Mouse (Mus musculus) retina, adult 2 months (tissue): ENCODE data around the gene Rpain.

Source experiments
- DNase-seq: peaks from one replicate; pipeline ENCODE4 v3.0.0-alpha.2; 2012; ENCODE audit warnings: low read depth, low spot score

Gene Rpain

DNA sequence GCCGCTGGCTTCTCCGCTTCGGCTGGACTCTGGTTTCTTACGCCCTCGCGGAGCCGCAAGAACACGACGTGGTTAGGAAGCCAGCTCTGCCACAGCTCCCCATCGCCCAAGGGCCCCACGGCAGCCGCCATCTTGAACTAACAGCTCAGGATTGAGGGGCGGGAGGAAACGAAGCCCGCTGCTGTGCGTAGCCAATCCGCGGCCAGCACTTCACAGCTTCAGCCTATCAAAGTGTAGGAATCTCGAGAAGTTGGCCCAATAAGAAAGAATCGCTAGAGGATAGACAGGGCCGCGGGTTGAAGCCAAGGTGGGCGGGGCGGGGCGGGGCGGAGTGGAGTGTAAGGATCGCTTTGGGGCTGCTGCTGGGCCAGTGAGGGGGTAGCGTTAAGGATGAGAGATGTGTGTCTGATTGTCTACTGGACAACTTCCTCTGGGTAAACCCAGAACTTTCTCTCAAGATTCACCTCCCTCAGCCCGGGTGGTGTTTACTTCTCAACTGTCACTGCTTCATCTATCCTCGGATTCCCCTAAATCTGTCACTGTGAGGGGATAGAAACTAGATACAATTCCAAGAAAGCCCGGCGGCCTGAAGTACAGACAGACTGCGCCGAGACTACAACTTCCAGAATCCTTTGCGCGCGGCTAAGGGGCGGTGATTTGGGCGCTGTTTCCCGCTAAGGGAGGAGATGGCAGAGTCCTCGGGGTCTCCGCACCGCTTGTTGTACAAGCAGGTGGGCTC, at the start of gene Rpain, which contains the start of gene Nup88:
TSS of gene Rpain (plus strand) at position 393 of the 739 bp plus-strand sequence.
TSS of gene Nup88 (minus strand) at position 153 of the 739 bp plus-strand sequence.
- peak; percentile 89 for DNase-seq

DNA sequence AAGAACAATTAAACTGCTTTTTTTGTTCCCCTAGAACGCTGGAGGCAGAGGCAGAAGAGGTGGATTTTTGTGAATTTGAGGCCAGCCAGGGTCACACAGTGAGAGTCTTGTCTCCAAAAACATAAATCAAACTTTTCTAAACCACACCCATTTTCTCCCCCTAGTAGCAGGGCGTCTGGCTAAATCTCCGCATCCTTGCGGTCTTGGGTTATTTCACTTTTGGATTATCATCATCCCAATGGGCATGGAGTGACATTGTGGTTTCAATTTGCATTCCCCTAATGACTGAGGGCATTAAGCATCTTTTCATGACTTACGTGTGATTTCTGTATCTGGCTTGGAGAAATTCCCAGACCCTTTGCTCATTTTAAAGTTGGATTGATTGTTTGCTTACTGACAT, 38.6 kb upstream of the Rpain start:
- no peak for DNase-seq

GRCm38 (mm10) chr11:70935316-70935715, 34.7 kb upstream of the Rpain start:
- no peak for DNase-seq

DNA sequence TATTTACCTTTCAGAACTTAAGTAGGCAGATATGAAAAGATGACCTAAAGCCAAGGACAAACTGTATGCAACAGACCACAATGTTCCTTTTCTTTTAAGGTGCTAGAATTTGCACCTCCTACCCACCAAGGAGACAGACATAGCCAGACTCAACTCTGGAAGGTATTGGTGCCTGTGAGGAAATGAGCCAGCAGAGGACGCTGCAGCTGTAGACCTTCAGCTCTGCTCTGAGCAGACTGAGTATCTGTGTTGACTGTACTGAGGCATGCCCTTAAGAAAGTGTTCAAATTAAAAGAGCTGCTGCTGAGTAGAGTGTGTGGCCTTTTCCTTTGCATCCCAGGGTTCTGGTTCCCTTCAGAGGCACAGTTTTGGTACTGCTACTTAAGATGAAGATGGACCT, 27.4 kb upstream of the Rpain start:
- no peak for DNase-seq

GRCm38 (mm10) chr11:70943651-70944050, 26.4 kb upstream of the Rpain start:
- no peak for DNase-seq

DNA sequence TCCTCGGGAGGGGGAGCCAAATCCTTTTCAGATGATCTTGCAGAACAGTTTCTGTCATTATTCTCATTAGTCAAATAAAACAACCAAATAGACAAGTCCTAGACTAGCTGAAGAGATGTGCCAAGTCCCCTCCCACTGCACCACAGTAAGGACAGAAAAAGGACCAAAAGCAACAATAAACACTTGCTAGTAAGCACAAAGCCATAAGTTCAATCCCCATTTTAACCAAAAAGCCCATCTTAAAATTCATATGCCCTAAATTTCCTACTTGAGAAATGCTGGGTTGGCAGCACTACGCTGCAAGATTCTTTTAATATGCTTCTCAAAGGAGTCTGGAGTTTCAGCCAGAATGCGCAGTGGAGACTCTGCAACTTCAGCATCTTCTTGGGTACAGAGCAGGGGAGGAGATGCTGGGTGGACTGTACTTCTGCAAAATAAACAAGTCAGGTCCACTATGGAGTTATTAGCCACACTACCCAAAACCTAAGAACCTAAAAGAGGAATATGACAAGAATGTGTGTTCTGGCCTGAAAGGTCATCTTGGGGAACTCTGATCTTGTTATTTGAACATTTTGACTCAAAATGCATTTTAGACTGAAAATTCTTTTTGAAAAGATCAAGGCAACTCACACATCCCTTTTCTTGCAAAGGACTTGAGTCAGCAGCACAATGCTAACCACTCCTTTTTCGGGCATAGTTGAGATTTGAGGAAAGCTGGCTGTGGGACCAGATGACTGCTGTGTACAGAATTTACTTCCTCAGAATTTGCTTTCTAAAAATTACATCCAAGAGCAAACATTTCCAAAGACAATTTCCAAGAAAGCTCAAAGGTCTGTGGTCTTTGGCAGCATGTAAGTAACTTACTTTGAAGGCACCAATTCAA, 24.8 kb upstream of the Rpain start:
- no peak for DNase-seq

DNA sequence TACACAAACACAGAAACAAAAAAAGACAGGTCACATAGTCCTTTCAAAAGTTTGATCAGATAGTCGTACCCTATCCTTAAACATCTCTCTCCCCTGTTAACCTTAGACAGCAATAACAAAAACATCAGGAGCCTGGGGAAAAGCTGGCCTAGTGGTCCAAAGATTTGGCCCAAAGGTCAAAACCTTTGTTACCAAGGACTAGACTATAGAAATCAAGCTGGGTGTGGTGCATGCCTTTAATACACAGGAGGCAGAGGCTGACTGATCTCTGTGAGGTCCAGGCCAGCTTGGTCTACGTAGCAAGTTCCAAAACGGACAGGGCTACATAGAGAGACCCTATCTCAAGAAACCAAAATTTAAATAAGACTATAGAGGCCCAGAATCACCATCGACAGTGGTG, 15.3 kb upstream of the Rpain start:
- DNase-seq: no peak

DNA sequence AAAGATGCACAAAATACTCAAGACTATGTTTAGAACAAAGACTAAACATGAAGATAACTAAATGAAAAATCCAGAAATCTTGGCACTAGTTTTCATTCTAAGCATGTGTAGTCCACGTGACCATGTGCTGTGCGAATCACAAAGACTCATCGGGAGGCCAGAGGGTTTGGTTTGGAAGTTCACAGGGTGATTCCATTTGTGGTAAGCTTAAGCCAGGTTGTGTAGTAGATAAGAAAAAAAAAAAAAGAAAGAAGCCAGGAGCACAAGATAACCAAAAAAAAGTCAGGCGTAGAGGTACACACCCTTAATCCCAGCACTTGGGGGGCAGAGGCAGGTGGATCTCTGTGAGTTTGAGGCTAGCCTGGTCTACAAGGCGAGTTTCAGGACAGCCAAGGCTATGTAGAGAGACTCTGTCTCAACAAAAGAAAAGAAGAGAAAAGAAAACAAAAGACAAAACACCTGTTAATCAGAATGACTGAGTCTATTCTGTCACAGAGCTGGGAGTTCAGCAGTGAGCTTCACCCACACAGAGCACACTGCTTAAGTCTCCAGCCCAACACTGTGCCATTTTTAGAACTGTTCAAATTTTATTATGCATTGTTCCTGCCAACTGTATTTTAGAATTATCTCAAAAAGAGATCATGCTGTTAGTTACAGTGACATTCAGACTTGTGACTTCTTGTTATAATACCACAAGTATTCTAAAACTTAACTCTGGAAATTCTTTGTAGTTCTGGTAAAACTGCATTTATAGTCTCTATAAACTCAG, 9.0 kb upstream of the Rpain start:
- no peak for DNase-seq

DNA sequence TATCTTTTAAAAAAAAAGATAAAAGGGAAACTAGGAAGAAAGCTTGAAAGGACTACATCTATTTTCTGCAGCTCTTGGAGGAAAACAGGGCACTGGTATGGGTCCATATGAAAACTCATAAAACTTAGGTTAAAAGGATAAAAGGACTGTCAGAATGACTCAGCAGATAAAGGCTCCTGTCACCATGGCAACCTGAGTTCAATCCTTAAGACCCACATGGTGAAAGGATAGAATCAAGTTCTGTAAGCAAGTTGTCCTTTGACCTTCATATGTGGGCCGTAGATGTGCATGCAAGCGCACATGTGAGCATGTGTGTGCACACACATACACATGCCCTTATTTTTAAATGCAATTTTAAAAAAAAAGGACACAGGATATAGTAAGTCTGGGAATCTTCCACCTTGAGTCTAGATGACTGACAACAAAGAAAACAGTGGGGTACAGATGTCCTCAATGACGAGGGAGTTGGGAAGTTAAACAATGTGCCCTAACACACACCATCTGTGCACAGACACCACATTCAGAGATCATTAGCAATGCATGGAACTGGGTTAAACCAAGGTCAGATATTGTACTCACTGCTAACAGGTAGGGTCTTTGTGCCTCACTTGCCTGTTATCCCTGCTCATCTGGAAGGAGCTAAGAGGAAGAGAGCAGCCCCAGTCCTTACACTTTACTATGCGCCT, 5.6 kb upstream of the Rpain start:
- no peak for DNase-seq

DNA sequence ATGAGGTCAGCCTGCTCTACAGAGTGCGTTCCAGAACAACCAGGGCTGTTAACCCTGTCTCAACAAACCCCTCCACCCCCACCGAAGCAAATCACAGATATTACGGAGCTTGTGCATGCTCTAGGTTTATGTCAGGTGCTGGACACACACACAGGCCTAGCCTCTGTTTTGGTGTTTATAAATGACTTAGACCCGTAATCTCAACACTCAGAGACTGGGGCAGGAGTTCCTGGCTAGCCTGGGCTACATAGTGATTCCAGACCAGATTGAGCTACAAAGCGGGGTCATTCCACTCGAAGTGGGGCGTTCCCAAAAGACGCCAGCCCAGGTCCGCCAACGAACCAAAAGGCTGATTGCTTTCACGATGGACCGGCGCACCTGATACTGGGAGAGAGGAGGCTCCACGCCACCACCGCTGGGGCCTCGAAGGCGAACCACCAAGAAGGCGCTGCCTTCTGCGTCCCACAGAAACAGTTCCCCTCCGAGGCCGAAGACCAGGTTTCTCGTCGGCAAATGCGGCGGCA, 680 bp upstream of the Rpain start:
- DNase-seq: no peak

GRCm38 (mm10) chr11:70970560-70971540, 837 bp downstream of the Rpain start:
- no peak for DNase-seq

DNA sequence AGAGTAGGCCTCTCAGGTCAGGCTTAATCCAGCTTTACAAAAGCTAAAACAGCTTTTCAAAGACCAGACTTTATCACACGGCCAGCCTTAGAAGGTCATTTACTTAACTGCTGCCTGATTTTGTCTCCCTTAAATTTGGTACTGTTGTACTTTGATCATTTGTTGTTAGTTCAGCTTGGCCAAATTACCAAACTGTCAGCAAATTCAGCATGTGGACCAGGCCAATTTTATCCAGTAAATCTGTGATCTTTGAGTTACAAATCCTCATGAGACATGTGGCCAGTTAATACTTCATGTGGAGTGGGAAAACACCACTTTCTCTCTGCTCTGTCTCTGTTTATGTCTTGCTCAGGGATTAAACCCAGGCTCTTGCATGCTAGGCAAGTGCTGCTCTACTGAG, 2.6 kb downstream of the Rpain start:
- no peak for DNase-seq

DNA sequence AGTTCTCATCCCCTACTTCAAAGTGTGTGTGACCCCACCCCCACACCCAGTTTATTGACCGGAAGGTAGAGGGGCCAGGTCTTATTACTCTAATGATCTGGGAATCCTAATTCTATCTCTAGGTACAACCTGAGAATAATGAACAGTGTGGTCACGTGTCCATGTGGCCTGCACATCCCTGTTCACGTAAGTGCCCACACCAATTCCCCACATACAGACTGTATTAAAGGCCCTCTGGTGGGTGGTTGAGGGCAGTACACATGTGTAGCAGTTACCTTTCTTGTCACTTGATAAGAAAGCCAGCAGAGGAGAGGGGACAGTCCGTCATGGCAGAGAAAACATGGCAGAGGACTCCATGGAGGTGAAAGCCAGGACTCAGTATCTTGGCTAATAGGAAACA, 3.9 kb downstream of the Rpain start:
- no peak for DNase-seq

- no peak for DNase-seq
These were observed 5.2 kb downstream of the Rpain start for GRCm38 (mm10) chr11:70975193-70975592.

GRCm38 (mm10) chr11:70977293-70977692, 7.3 kb downstream of the Rpain start:
- DNase-seq: no peak

DNA sequence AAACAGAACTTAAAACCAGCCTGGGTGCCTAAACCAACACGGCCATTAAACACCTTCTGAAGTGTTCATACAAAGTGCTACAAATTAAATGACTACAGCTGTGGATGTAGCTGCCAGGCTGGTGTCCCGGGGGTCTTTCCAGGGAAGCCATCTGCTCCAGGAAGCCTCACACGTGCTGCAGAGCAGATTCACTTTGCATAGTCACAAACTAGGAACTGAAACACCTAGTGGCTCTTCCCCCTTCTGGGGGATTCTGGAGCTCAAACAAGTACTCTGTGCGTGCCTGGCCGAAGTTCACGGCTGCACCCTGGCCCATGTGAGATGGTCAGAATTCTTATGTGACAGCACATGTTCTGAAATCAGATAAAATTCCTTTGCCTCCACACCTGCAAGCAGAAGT, 10.2 kb downstream of the Rpain start:
- DNase-seq: no peak

GRCm38 (mm10) chr11:70980751-70981510, 10.9 kb downstream of the Rpain start:
- DNase-seq: no peak

- DNase-seq: no peak
These were observed 12.0 kb downstream of the Rpain start for GRCm38 (mm10) chr11:70982030-70982429.

DNA sequence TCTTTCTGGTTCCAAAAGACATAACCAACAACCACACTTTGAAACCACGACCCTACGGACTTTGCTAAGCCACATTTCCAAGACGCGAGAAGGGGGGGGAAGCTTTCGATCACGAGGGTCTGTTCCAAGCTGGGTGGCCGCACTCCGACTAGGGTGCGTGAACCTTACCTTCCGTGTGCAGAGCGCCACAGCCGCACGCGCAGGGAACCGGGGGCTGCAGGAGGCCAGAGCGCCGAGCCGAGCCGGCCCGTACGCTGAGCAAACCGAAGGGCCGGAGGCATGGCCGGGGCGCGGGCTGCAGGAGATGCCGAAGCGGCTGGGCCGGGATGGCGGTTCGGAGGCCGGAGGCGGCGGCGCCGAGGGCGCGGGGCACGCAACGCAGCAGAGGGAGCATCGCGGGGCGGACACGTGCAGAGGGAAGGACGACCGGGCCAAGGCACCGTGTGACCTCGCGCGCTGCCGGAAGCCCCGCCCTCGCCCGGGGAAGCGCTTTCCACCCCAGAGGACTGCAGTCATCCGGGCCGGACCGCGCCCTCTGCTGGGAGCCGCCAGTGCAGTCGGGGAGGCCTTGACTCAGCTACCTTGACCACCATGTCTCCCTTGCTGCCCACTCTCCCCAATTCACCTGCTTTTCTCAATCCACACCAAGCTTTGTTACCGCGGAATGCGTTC, 12.7 kb downstream of the Rpain start, which contains the start of gene C1qbp:
TSS of gene C1qbp (minus strand) at position 470 of the 672 bp plus-strand sequence.
- DNase-seq: peak; percentile 78
